Mouse (Mus musculus): Measurements from ENCODE around the gene Cachd1. TPM values are rescaled to one million over a fixed set of nuclear protein-coding genes. Genes with fewer than 3 reads are reported as not detected.

Gene Cachd1
- polyA plus RNA-seq, 1 experiment from 2014 or later, result not detected

DNA sequence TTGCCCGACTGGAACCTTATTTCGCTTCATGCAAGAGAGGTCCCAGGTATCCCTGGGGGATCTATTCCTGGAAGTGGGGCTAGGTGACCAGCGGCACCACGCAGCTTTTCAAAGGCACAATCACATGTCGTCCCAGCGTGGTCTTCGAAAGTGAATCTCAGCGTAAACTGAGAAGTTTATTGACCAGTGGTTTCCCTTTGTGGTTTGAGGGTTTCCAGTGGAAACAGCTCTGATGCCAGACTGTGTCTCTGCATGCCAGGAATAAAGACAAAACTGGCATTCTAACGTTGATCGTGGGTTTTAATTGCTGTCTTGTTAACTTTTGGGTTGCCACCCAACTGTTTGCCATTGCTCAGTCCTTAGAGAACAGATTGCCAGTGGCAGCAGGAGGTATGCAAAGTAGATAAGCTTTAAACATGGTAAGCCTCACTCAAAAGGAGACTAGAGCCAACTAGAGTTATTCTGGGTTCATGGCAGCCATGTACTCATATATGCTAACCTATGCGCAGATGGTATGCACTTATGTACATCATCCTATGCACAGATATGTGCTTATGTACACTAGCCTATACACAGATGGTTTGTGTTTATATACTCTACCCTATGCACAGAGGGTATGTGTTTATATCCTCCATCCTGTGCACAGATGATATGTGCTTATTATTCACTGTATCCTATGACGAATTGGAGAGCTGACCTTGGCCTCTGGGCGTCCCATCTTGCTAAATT, 168.9 kb downstream of the Cachd1 start:
- Histone ChIP-seq H3K36me3 (ENCODE audit: inconsistent target) (no peaks in the 10 kb centered on the region), H3K27ac (no peak overlapping the region), H3K4me3 (ENCODE audit: inconsistent target) (no peak overlapping the region), H3K79me2 (ENCODE audit: inconsistent target) (no peaks in the 10 kb centered on the region)
- WGBS (ENCODE audit: missing documents), result 31% methylated on average over 13 of the region's 13 CpGs

DNA sequence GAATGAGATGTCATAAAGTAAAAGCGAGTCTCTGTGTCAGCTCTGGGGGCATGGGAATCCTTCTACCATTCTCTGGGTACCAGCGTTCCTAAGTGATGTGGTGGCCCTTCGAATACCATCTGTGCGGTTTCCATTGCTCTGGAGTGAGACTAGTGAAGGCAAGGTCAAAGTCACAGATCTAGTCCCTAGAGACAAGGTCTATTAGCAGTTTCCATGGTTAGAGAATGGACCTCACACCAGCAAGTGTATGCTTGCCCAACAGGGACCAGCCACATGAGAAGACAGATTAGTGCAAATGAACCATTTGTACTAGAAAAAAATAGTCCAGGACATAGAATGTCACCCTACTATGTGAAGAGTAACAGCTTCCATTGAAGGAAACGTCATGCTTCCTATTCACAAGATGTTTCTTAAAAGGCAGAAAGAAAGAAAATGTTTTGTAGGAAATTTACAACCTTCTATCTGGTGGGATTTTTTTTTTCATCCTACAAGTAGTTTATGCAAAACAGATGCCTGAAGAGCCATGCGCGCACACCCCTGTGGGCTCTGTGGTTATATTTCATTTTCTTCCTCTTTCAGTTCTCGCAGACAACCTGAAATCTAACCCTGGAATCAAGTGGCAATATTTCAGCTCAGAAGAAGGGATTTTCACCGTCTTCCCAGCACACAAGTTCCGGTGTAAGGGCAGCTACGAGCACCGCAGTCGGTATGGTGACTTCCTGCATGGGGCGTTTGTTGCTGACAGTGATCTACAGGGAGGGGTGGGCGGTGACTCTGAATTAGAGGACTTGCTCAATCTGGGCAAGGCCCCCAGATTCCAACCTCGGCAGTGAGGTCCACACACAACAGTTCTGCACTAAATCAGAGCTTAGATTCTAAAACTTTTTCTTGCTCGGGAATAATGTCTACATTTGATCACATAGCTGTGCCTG, 172.3 kb downstream of the Cachd1 start:
- 25% methylated on average over 16 of the region's 17 CpGs for WGBS (ENCODE audit: missing documents)
- Histone ChIP-seq H3K79me2 (ENCODE audit: inconsistent target) (no peaks in the 10 kb centered on the region), H3K36me3 (ENCODE audit: inconsistent target) (no peaks in the 10 kb centered on the region), H3K4me3 (ENCODE audit: inconsistent target) (no peak overlapping the region), H3K27ac (no peak overlapping the region)

DNA sequence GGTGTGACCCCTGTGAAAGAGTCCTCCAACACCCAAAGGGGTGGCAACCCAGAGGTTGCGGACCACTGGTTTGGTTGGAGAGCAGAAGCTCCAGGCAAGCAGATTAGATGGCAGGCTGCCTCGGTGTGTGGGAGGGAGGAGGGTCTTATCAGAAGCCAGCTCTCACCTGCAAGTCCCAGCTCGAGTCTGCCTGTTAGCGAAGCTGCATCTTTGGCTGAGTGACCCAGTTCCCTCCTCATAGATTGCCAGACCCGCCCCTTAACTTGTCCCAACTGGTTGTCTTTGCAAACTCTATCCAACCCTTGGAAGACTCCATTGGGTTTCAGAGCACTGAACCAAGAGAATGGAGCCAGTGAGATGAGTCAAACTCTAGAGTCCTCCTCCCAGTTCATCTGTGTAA, 173.8 kb downstream of the Cachd1 start:
- H3K79me2 ChIP-seq (ENCODE audit: inconsistent target), result no peaks in the 10 kb centered on the region
- WGBS (ENCODE audit: missing documents), result 96% methylated on average over 5 of the region's 5 CpGs

DNA sequence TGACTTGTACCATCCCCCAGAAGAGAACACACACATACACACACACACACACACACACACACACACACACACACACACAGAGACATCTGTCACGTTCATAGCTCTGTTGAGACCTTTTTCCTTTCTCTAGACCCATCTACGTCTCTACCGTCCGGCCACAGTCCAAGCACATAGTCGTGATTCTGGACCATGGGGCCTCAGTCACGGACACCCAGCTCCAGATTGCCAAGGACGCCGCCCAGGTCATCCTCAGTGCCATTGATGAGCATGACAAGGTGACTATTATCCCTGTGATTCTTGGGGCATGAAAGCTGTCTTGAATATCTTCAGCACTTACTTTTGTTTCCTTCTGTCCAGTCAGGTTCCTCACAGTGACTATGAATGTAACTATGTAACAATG, 175.4 kb downstream of the Cachd1 start:
- WGBS (ENCODE audit: missing documents), result 88% methylated on average over 8 of the region's 8 CpGs

More for the DNA sequence above, 173.8 kb downstream of the Cachd1 start:
- no peak overlapping the region for H3K27ac ChIP-seq
- no peak overlapping the region for H3K4me3 ChIP-seq (ENCODE audit: inconsistent target)
- no peaks in the 10 kb centered on the region for H3K36me3 ChIP-seq (ENCODE audit: inconsistent target)

DNA sequence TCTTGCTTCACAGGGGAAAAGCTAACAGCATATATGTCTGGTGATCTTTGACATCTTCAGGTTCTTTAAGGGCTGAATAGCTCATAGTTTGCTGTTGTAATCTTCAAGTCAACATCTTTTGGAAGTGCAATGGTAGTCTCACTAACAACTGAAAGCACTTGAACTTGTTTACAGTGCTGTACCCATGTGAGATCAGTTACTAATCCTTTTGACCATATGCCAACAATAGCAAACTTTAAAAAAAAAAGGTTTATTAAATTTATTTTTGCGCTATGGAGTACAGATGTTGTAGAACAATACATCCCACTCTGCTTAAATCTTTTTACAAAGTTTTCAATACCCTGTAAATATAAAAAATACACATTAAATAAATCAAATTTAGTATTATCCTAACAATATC, 186.9 kb downstream of the Cachd1 start:
- H3K4me3 ChIP-seq (ENCODE audit: inconsistent target), result no peak overlapping the region
- no peaks in the 10 kb centered on the region for H3K79me2 ChIP-seq (ENCODE audit: inconsistent target)
- no peak overlapping the region for H3K27ac ChIP-seq
- WGBS (ENCODE audit: missing documents), result 100% methylated on average over 1 of the region's 1 CpGs
- no peaks in the 10 kb centered on the region for H3K36me3 ChIP-seq (ENCODE audit: inconsistent target)

More for the DNA sequence above, 175.4 kb downstream of the Cachd1 start:
- Histone ChIP-seq H3K4me3 (ENCODE audit: inconsistent target) (no peak overlapping the region), H3K79me2 (ENCODE audit: inconsistent target) (no peaks in the 10 kb centered on the region), H3K27ac (no peak overlapping the region), H3K36me3 (ENCODE audit: inconsistent target) (no peaks in the 10 kb centered on the region)

DNA sequence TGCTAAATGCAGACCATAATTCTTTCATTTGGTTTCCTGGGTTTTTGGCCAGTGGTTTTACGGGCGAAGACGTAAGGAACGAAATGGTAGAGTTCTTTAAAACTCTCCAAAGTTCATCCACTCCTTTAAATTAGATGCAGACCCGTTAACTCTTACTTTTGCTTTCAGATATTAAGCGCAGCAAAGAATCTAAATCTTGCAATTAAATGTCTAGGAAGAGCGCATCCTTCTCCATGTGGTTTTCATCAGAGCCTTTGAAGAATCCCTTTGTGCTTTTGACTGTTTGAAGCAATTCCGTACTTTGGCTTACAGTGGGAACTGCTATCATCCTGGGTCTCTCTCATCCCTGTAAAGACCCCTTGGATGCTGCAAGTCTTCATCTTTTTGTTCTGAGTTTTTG, 187.3 kb downstream of the Cachd1 start:
- Histone ChIP-seq H3K79me2 (ENCODE audit: inconsistent target) (no peaks in the 10 kb centered on the region), H3K4me3 (ENCODE audit: inconsistent target) (no peak overlapping the region), H3K27ac (no peak overlapping the region), H3K36me3 (ENCODE audit: inconsistent target) (no peaks in the 10 kb centered on the region)
- 91% methylated on average over 8 of the region's 8 CpGs for WGBS (ENCODE audit: missing documents)

DNA sequence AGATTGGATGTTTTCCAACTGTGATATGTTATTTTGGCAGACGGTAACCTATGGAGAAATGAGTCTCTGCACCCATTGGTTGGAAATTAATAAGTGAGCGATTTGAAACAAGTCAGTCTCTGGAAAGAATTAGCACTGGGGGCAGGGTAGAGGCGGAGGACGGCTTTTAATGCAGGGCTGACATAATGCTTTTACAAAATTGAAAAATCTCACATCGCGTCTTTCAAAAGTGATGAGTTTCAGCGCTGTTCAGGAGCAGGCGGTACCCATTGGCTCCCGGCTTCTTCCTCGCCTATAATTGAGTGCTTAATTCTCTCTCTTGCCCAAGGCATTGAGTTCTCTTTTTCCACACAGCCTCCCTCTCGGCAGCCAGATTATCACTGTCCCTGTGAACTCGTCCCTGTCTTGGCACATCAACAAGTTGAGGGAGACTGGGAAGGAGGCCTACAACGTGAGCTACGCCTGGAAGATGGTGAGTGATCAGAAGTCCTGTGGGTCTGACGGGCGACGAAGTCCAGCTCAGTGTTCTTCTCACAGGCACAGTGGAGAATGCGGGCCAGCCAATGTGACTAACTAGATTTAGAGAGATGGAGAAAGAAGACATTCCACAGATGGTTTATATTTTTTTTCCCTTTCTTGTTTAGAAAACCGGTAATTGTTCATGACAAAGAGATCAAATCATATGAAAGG, 191.4 kb downstream of the Cachd1 start:
- WGBS (ENCODE audit: missing documents), result 96% methylated on average over 19 of the region's 19 CpGs
- H3K36me3 ChIP-seq (ENCODE audit: inconsistent target), result no peaks in the 10 kb centered on the region
- H3K79me2 ChIP-seq (ENCODE audit: inconsistent target), result no peaks in the 10 kb centered on the region
- H3K4me3 ChIP-seq (ENCODE audit: inconsistent target), result no peak overlapping the region
- H3K27ac ChIP-seq, result no peak overlapping the region

DNA sequence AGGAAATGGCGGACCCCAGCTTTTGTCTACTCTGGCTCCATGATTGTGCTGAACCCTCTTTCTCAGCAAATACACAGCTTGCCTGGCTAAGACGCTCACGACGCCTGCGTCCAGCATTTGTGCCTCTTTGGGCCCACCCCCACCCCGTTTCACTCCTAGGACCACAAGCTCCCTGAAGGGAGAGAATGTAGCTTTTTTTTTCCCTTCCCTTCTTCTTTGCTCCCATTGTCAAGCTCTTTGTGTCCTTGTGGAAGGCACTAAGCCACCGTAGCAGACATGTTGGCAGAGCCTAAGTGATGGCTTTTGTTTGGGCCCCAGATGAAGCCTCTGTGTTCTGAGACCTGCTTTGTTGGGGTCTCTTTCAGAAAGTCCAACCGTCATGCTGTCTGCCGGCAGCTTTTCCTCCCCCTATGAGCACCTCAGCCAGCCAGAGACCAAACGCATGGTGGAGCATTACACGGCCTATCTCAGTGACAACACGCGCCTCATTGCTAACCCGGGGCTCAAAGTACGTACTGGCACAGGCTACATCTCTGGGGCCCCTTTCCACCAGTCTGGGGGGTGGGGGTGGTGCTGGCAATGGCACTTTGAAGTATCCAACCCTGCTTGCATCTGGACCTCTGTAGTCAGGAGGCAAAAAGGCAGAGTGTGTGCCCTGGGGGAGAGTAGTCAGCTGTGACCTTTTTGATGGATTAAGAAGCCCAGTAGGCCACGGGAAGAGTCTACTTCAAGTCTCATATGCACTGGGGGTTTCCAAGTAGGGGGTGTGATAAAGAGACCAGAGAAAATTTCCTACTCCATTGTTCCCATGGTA, 197.4 kb downstream of the Cachd1 start:
- no peak overlapping the region for H3K27ac ChIP-seq
- no peak overlapping the region for H3K4me3 ChIP-seq (ENCODE audit: inconsistent target)
- H3K36me3 ChIP-seq (ENCODE audit: inconsistent target), result no peaks in the 10 kb centered on the region
- H3K79me2 ChIP-seq (ENCODE audit: inconsistent target), result no peaks in the 10 kb centered on the region
- 91% methylated on average over 16 of the region's 16 CpGs for WGBS (ENCODE audit: missing documents)

DNA sequence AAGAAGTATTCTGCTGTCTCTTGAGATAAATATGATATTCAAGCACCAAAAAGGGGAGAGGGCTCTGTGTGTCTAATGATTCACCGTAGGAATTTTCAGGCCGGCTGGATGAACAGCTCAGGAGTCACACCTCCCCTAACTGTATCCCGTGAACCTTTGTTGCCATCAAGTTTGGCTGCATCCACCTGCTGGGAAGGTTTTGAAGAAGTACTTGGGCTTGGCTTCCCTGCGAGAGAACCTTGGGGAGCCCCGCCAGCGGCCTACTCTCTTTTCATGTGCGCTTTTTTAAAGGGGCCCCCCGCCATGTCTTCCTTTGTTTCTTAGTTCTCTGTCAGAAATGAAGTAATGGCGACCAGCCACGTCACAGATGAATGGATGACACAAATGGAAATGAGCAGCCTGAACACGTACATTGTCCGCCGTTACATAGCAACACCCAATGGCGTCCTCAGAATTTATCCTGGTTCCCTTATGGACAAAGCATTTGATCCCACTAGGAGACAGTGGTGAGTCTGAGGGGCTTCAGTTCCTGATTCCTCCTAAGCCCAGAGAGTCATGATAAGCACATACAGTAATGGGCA, 198.1 kb downstream of the Cachd1 start:
- WGBS (ENCODE audit: missing documents), result 93% methylated on average over 14 of the region's 14 CpGs
- H3K36me3 ChIP-seq (ENCODE audit: inconsistent target), result no peaks in the 10 kb centered on the region
- H3K79me2 ChIP-seq (ENCODE audit: inconsistent target), result no peaks in the 10 kb centered on the region
- H3K4me3 ChIP-seq (ENCODE audit: inconsistent target), result no peak overlapping the region
- no peak overlapping the region for H3K27ac ChIP-seq

DNA sequence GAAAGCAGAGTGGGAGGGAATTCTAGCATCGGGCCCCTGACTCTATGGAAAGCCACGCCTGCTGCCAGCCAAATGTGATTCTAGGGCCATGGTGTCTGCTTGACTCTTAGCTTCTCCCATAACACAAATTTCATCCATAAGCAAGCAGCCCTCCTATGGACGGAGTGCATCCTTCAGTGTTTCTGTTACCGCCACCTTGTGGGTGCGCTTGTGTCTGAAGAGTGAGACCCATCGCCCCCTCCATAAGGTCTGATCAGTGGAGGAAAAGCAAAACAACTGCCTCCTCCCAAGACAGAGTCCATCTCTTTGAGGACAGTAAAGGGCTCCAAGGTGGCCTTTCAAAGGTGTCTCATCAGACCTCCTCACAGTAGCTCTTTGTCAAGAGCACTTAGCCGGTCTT, 201.0 kb downstream of the Cachd1 start:
- no peak overlapping the region for H3K4me3 ChIP-seq (ENCODE audit: inconsistent target)
- 87% methylated on average over 6 of the region's 7 CpGs for WGBS (ENCODE audit: missing documents)

DNA sequence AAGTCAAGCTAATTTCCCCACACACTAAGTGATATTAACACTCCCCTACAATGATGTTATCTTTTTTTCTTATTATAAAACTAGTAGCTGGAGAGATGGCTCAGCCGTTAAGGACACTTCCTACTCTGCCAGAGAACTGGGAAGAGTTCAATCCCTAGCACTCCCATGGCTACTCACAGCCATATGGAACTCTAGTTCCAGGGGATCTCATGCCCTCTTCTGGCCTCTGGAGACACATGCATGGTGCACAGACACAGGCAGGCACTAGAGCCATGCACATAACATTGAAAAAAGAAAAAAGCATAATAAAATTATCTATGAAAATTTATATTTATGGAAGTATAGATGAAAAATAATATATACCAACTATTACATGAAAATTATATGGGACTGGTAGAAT, 210.7 kb downstream of the Cachd1 start:
- Histone ChIP-seq H3K36me3 (ENCODE audit: inconsistent target) (no peaks in the 10 kb centered on the region), H3K79me2 (ENCODE audit: inconsistent target) (no peaks in the 10 kb centered on the region), H3K4me3 (ENCODE audit: inconsistent target) (no peak overlapping the region), H3K27ac (no peak overlapping the region)
- WGBS (ENCODE audit: missing documents), result 79% methylated on average over 1 of the region's 1 CpGs

More for the DNA sequence above, 201.0 kb downstream of the Cachd1 start:
- Histone ChIP-seq H3K27ac (no peak overlapping the region), H3K36me3 (ENCODE audit: inconsistent target) (no peaks in the 10 kb centered on the region), H3K79me2 (ENCODE audit: inconsistent target) (no peaks in the 10 kb centered on the region)

DNA sequence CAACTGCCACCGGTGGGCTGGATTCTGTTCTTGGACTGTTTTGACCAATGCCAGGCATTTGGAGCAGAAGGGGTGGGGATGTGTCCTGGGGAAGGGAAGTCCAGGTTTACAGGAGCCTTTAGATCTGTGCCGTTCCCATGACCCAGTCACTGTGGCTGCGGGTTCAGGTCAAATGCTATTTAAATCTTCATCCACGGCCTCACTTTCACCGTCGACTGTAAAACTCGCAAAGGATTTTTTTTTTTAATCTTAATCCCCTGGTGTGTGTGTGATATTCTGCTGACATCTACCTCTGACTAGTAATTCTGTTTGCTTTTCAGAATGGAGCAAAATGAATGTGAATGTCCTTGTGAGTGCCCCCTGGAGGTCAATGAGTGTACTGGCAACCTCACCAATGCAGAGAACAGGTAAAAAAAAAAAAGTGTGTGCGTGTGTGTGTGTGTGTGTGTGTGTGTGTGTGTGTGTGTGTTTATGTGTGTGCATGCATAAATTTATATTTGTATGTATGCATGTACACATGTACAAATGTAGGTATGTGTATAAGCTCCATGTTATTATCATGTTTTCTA, 211.8 kb downstream of the Cachd1 start:
- 86% methylated on average over 8 of the region's 8 CpGs for WGBS (ENCODE audit: missing documents)
- Histone ChIP-seq H3K27ac (no peak overlapping the region), H3K79me2 (ENCODE audit: inconsistent target) (no peaks in the 10 kb centered on the region), H3K4me3 (ENCODE audit: inconsistent target) (no peak overlapping the region), H3K36me3 (ENCODE audit: inconsistent target) (no peaks in the 10 kb centered on the region)

DNA sequence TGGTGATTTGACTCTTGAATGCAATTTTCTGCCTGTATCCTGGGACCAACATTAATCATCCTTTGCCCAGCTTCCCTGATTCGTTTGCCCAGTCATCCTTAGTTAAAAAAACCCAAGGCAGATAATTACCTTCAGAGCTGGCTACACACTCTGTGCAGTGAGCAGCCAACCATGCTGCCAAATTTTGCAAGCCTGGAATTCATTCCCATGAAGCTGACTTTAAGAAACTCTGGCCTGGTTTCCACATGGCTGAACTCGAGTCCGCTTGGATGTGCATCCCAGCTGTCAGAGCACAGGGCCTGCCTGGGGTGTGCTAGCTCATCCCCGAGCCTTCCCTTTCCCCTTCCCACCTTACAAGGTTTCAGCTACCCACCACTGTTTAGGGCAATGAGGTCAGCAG, 214.5 kb downstream of the Cachd1 start:
- H3K27ac ChIP-seq, result no peak overlapping the region
- no peaks in the 10 kb centered on the region for H3K36me3 ChIP-seq (ENCODE audit: inconsistent target)
- WGBS (ENCODE audit: missing documents), result 77% methylated on average over 4 of the region's 4 CpGs
- no peaks in the 10 kb centered on the region for H3K79me2 ChIP-seq (ENCODE audit: inconsistent target)
- no peak overlapping the region for H3K4me3 ChIP-seq (ENCODE audit: inconsistent target)
